Mouse (Mus musculus): ENCODE results near the gene Gm14085.

DNA sequence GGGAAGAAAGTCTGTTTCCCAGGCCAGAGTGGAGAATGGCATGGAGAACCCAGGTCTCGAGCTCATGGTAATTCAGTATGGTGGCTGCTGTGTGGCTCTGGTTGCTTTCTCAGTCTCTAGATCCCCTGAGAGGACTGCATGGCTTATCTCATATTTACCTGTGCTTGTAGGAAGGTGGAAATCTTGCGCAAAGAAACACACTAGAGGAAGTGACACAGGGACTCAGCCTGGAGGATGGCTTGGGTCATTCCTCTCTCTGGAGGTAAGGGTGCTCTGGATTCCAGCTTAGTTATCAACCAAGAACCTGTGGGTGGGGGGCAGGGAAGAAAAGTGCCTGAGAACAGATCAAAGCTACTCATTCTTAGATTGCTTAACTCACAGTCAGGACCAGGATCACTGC, 1.9 kb downstream of the Gm14085 start:
- no peak for TF ChIP-seq HCFC1 (IDR thresholded peaks at IDR 0.05; ENCODE audit: borderline replicate concordance, insufficient read depth, low read length)
- no peak for TF ChIP-seq MAFK (IDR thresholded peaks at IDR 0.05; ENCODE audit: insufficient read depth, low read depth, low read length)

All from ES-E14 (cell line).